Mouse (Mus musculus): ENCODE measurements around the gene Zfp612. TPM values are rescaled to one million over a fixed set of nuclear protein-coding genes. Genes with fewer than 3 reads are reported as not detected.

Gene Zfp612
- polyA plus RNA-seq, 1 experiment from 2014 or later: 21.0 TPM

Other genes starting within 250 kb of the Zfp612 start
- 5.7 and 6.4 TPM in 2 replicates for gene Phlpp2, start 211.2 kb upstream of the Zfp612 start, polyA plus RNA-seq (2014; fragmentation: Nextera tagmentation; extraction: Ambion mirVana)
- 1.1 and 1.4 TPM in 2 replicates for gene Marveld3, start 117.5 kb upstream of the Zfp612 start, polyA plus RNA-seq (2014; fragmentation: Nextera tagmentation; extraction: Ambion mirVana)
- not detected in 2 replicates for gene Tat, start 89.3 kb upstream of the Zfp612 start, polyA plus RNA-seq (2014; fragmentation: Nextera tagmentation; extraction: Ambion mirVana)
- gene Chst4, start 40.0 kb upstream of the Zfp612 start, polyA plus RNA-seq (2014; fragmentation: Nextera tagmentation; extraction: Ambion mirVana): not detected in 2 replicates
- not detected in 2 replicates for gene Gm21964, start 21.5 kb downstream of the Zfp612 start, polyA plus RNA-seq (2014; fragmentation: Nextera tagmentation; extraction: Ambion mirVana)
- gene Gm17720, start 23.0 kb downstream of the Zfp612 start, polyA plus RNA-seq (2014; fragmentation: Nextera tagmentation; extraction: Ambion mirVana): not detected in 2 replicates
- gene Calb2, start 88.5 kb downstream of the Zfp612 start, polyA plus RNA-seq (2014; fragmentation: Nextera tagmentation; extraction: Ambion mirVana): 97.2 and 120 TPM in 2 replicates
- 10.2 and 14.7 TPM in 2 replicates for gene Cmtr2, start 135.9 kb downstream of the Zfp612 start, polyA plus RNA-seq (2014; fragmentation: Nextera tagmentation; extraction: Ambion mirVana)
- gene Hydin, start 187.2 kb downstream of the Zfp612 start, polyA plus RNA-seq (2014; fragmentation: Nextera tagmentation; extraction: Ambion mirVana): 0.07 and 0.14 TPM in 2 replicates